Mouse (Mus musculus) cerebellum, adult 2 months (tissue): ENCODE data around the gene Wnt5b. TPM values are rescaled to one million over a fixed set of nuclear protein-coding genes. Genes with fewer than 3 reads are reported as not detected.
"Not testable (repeated sequence)": the region's sequence is repeated elsewhere in the genome, so short reads cannot be mapped to it uniquely, and the experiment has no call there.

Experiments
- DNase-seq, 2 experiments: peaks; one replicate each; pipeline ENCODE4 v3.0.0; 2021
- H3K27ac ChIP-seq: fragments of 200-500 bp; 2 replicates; pipeline ENCODE4 v1.5.1; 2012; ENCODE audit warnings: low read length, control low read depth, inconsistent platforms; ENCODE audit not compliant: insufficient read depth
- H3K27me3 ChIP-seq: fragments of 200-500 bp; 2 replicates; pipeline ENCODE4 v1.6.1; 2012; ENCODE audit warnings: inconsistent platforms, mild to moderate bottlenecking, low read length, moderate library complexity; ENCODE audit not compliant: control insufficient read depth, insufficient read depth
- H3K4me1 ChIP-seq: fragments of 200-500 bp; 2 replicates; pipeline ENCODE4 v1.6.1; 2011; ENCODE audit warnings: low read length; ENCODE audit not compliant: control insufficient read depth, insufficient read depth
- H3K4me3 ChIP-seq: fragments of 200-500 bp; replicated peaks from 2 replicates; pipeline ENCODE3; 2011; ENCODE audit warnings: mild to moderate bottlenecking, low read depth, low read length, control low read depth; ENCODE audit not compliant: insufficient read depth
- CTCF ChIP-seq: fragments of 200-500 bp; IDR thresholded peaks from 2 replicates; pipeline ENCODE4 v1.5.1; 2011; ENCODE audit warnings: low read depth, mild to moderate bottlenecking, control low read depth, low read length, moderate library complexity, borderline replicate concordance; ENCODE audit not compliant: insufficient read depth
- POLR2A ChIP-seq: fragments of 200-500 bp; IDR thresholded peaks from 2 replicates; pipeline ENCODE4 v1.6.1; 2011; ENCODE audit warnings: low read length, control low read depth, borderline replicate concordance; ENCODE audit not compliant: insufficient read depth
- WGBS: fragments of 180-500 bp; shearing (Covaris S2); methylation state at CpG from one replicate; pipeline ENCODE4 v1.1.7; 2018; 5-methylcytosine and 5-hydroxymethylcytosine counted together
- polyA plus RNA-seq: library from polyadenylated mRNA; depleted of rRNA; stranded (reverse); fragments of >200 nt; gene quantifications from 2 replicates; pipeline ENCODE4 v1.2.3, GENCODE M21; 2012

Gene Wnt5b
- polyA plus RNA-seq, 1 experiment, result 2.0 TPM

DNA sequence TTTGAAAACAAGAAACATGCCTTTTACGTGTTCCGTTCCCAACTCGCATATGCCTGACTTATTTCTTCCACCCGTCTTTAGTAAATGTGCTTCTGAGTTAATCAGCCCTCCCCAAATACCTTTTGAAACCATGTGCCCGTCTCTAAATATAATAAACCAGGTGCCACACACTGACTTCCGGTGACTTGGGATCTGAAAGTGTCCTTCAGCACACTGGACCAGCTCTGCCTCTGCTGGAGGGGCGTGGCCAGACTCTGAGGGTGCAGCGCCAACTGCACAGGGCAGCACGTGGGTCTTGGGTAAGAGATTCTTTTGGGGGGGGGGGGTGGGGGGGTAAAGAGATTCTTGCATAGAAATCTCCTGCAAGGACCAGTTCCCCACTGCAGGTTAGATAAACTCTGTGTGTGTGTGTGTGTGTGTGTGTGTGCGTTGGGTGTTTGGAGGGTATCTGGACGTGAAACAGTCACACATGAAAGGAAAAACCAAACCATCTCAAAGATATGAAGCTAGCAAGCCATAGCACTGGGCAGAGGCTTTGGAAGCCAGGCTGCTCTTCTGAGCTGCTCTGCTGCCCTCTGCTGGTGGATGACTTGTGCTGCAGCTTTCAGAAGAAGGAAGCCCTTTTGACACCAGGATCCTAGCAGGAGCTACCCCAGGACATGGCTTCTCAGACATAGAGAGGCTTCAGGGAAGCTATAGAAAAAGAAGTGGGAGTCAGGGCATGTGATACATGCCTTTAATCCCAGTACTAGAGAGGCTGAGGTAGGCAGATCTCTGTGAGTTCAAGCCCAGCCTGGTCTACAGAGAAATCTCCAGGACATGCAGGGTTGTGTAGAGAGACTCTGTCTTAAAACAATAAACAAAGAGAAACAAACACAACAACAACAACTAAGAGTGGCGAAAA lies 100.2 kb downstream of the Wnt5b start:
- TF ChIP-seq CTCF (peak; percentile 96), POLR2A (no peak)
- WGBS, result 32% methylated on average over 12 of the region's 12 CpGs
- Histone ChIP-seq H3K4me3 (no peak overlapping the region), H3K27ac (no peak overlapping the region), H3K4me1 (peaks cover 3% of the 10 kb centered on the region; the same call in 1 of the 2 replicates), H3K27me3 (no peaks in the 10 kb centered on the region; the same call in 1 of the 2 replicates)
- peak; percentile 74 to 80 for DNase-seq

DNA sequence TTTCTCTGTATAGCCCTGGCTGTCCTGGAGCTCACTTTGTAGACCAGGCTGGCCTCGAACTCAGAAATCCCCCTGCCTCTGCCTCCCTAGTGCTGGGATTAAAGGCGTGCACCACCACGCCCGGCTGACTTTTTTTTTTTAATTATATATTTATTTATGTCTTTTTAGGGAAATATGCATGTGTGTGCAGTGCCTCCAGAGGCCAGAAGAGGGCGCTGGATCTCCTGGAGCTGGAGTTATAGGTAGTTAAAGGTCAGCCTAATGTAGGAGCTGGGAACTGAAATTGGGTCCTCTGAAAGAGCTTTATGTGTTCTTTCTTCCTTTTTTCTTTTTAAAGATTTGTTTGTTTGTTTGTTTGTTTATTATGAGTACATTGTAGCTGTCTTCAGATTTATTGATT lies 101.4 kb downstream of the Wnt5b start:
- not testable (repeated sequence) for DNase-seq, H3K27ac ChIP-seq, H3K4me1 ChIP-seq, H3K27me3 ChIP-seq, H3K4me3 ChIP-seq
- 84% methylated on average over 5 of the region's 5 CpGs for WGBS

- DNase-seq, result no peak
- 46% methylated on average over 8 of the region's 8 CpGs for WGBS
- no peak for TF ChIP-seq POLR2A
- no peak for TF ChIP-seq CTCF
- Histone ChIP-seq H3K4me1 (no peaks in the 10 kb centered on the region), H3K27ac (no peak overlapping the region), H3K4me3 (no peak overlapping the region), H3K27me3 (no peaks in the 10 kb centered on the region)
Measured at GRCm38 (mm10) chr6:119437894-119438761, 106.0 kb downstream of the Wnt5b start.

- H3K27me3 ChIP-seq, result no peaks in the 10 kb centered on the region
- H3K4me3 ChIP-seq, result no peak overlapping the region
- TF ChIP-seq CTCF (no peak), POLR2A (no peak)
- H3K4me1 ChIP-seq, result no peaks in the 10 kb centered on the region
- H3K27ac ChIP-seq, result no peak overlapping the region
- WGBS, result 92% methylated on average over 4 of the region's 4 CpGs
- DNase-seq, result no peak
Measured at GRCm38 (mm10) chr6:119434394-119434793, 109.8 kb downstream of the Wnt5b start.

- Histone ChIP-seq H3K4me3 (no peak overlapping the region), H3K4me1 (no peaks in the 10 kb centered on the region), H3K27ac (no peak overlapping the region), H3K27me3 (no peaks in the 10 kb centered on the region)
- DNase-seq, result no peak
- 89% methylated on average over 6 of the region's 6 CpGs for WGBS
- TF ChIP-seq POLR2A, result no peak
- TF ChIP-seq CTCF, result no peak
Measured at GRCm38 (mm10) chr6:119431751-119432324, 112.3 kb downstream of the Wnt5b start.

DNA sequence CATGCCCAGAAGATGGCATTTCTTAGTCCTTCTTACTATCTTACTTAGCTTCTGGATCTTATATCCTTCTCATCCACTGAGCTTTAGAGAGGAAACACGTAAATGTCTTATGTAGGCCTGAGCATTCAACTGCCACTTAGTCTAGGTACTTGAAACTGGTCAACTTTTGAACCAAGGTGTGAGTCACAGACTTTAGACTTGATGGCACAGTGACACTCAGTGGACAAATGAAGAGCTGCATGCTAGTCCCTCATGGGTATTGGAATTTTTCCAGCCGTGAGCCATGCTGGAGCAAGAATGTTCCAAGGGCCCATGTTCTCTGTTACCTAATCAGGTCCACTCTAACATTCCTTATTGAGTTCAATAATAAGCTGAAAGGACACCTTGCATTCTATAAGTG lies 113.6 kb downstream of the Wnt5b start:
- Histone ChIP-seq H3K27ac (no peak overlapping the region), H3K4me1 (no peaks in the 10 kb centered on the region), H3K27me3 (no peaks in the 10 kb centered on the region), H3K4me3 (no peak overlapping the region)
- peak; percentile 53 to 61 for DNase-seq
- WGBS, result 37% methylated on average over 2 of the region's 2 CpGs
- TF ChIP-seq CTCF (peak; percentile 38; the same call in 1 of the 2 replicates), POLR2A (no peak)

DNA sequence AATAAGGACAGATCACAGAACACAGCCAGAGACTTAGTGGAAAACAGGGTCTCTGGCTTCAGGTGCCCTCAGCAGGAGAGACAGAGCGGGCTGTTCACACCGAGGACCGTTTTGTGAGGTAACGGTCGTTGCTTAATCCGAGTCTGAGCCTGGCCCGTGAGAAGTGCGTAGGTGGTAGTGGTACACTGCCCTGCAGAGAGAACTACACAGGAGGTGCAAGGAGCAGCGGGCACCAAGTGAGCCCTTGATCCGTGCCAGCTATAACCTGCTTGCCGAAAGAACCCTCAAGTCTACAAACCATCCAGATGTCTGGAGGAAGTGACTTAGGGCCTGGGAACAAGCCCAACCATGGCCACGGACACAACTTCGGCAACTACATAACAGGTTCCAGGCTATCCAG lies 114.8 kb downstream of the Wnt5b start:
- no peak for TF ChIP-seq POLR2A
- TF ChIP-seq CTCF, result no peak
- Histone ChIP-seq H3K27ac (no peak overlapping the region), H3K4me3 (no peak overlapping the region), H3K27me3 (no peaks in the 10 kb centered on the region), H3K4me1 (no peaks in the 10 kb centered on the region)
- 97% methylated on average over 13 of the region's 13 CpGs for WGBS
- no peak for DNase-seq
